Mouse (Mus musculus): ENCODE data around the gene Mnt.

Gene Mnt

GRCm38 (mm10) chr11:74847919-74848521 is 17.3 kb downstream of the Mnt start:
- peak; percentile 75 to 84 for DNase-seq

- DNase-seq: peak in 1 of 2 experiments; percentile 22
These were observed 20.4 kb downstream of the Mnt start for GRCm38 (mm10) chr11:74850998-74851661.

DNA sequence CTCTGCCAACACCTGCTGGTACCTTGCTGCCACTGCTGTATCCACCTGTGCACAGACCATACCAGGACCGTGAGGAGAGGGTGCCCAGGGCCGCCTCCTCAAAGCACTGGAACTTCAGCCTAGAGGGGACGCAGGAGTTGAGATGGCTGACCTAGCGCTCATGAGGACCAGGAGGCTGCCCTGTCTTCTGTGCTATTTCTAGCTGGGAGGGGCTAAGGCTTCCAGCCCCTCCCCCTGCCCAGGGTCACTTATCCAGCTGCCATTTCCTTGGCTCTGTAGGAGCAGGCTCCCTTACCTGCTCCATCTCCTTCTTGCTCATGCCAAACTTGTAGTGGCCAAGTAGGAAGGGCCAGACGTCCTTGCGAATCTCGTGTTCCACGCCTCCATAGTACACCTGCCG is 27.0 kb downstream of the Mnt start:
- no peak for DNase-seq

GRCm38 (mm10) chr11:74862129-74862528 is 31.4 kb downstream of the Mnt start:
- no peak for DNase-seq

- DNase-seq: peak; percentile 43 to 45
These were observed 32.8 kb downstream of the Mnt start for GRCm38 (mm10) chr11:74863471-74863870.

DNA sequence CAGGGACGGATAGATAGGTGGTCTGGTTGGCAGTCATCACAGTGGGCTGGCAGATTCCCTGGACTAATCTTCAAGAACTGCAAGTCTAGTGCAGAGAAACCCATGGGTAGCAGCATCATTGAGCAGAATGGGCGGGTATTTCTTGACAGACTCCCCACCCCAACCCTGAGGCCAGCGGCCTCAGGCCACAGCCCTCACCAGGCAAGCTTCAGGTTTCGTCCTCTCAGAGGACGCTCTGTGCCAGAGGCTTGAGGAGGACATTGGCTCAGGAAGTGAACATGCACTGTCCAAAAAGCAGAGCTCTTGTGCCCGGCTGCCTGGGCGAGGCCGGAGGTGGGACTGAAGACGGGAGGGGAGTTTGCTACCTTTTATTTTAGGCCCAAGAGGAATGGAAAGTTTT is 33.7 kb downstream of the Mnt start:
- DNase-seq: no peak

GRCm38 (mm10) chr11:74865252-74865651 is 34.5 kb downstream of the Mnt start:
- no peak for DNase-seq

- DNase-seq: peak; percentile 61 to 84
These were observed 35.9 kb downstream of the Mnt start for GRCm38 (mm10) chr11:74866640-74867039.

- peak in 1 of 2 experiments; percentile 25 for DNase-seq
These were observed 36.5 kb downstream of the Mnt start for GRCm38 (mm10) chr11:74867181-74867580.

DNA sequence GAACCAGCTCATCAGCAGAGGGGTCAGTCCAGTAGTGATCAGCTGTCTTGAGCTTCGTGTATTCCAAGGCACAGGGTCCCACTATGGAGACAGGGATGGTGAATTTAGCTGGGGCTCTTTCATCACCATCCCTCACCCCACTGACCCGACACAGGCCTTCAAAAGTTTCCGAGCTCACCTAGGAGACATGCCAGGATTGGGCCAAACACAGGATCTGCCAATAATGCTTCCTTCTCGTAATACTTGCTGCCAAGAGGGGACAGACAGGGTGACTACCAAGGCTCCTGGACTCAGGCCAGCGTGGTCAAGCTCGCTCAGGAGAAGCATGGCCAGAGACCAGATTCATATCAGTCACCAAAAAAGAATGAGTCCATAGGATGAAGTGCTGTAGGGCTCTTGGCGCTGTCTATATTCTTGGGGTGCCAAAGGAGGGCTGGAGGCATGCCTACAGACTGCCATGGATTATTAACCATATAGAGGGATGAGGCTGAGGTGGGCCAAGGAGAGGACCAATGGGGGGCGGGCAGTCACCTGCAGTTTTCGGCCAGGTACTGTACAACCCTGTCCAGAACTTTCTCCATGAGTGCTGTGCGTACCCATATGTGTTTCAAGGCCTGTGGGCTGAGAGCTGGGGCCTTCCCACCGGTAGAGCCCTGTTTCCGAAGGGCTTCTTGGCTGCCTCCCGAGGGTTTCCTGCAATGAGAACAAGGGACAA is 37.5 kb downstream of the Mnt start:
- DNase-seq: peak in 1 of 2 experiments; percentile 22

- DNase-seq: peak in 1 of 2 experiments; percentile 10
These were observed 38.9 kb downstream of the Mnt start for GRCm38 (mm10) chr11:74869603-74870002.

DNA sequence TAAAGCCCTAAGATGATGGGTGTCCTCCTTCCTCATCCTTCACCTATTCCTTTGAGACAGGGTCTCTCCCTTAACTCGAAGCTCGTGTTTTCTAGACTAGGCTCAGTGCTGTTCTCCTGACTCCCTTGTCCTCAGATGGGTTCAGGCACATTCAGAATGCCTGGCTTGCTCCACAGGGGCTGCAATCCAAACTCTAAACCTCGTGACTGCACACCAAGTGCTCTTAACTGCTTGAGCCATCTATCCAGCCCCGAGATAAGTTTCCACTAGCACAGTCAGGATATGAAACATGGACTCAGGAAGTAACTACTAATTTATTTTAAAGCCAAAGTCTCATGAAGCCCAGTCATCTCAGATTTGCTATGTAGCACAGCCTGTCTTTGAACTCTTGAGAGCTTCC is 39.8 kb downstream of the Mnt start:
- peak; percentile 27 to 39 for DNase-seq

DNA sequence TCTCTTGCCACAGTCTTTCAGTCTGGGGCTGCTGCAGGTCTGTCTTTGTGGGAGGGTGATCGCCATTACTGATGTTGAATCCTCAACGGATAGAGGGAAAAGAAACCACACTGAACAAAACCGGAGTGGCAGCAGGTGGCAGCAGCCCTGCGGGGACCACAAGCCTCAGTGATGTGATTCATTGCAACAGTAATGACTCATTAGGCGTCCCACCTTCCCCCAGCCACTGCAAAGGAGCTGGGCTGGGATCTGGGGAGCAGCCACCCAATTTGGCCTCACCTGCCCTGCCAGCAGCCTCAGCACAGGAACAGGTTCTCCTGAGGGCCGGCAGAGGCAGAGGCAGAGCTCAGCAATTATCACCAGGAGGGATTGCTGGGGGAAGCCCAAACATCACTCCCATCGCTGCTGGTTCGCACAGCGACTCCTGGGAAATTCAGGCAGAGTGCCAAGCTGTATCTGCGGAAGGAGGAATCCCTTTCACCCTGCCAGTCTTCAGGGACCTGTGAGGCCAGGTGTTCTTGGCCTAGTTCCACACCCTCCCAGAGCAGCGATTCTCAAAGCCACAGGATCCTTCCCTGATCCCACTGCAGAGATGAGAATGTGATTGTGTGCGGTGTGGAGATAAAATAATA is 40.4 kb downstream of the Mnt start:
- peak in 1 of 2 experiments; percentile 44 for DNase-seq

GRCm38 (mm10) chr11:74874630-74875029 is 43.9 kb downstream of the Mnt start:
- DNase-seq: peak in 1 of 2 experiments; percentile 13

DNA sequence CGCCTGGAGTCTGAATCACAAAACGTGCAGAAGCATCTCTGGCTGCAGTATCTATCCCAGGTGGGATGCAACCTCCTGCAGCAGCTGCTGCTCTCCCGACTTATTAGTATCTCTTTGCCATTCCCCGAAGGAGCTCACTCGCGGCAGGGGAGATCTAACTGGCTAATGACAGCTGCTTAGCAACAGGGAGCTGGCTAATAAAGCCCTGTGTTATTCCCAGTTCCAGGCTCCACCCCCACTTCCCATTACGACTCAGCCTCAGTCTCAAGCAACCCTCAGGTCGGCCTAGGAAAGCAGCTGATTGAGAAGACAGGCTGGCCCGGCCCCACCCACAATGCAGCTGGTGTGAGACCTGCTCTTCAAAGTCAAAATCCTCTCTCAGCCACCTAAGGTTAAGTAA is 46.1 kb downstream of the Mnt start:
- peak; percentile 44 to 50 for DNase-seq

GRCm38 (mm10) chr11:74880999-74881398 is 50.3 kb downstream of the Mnt start:
- no peak for DNase-seq

DNA sequence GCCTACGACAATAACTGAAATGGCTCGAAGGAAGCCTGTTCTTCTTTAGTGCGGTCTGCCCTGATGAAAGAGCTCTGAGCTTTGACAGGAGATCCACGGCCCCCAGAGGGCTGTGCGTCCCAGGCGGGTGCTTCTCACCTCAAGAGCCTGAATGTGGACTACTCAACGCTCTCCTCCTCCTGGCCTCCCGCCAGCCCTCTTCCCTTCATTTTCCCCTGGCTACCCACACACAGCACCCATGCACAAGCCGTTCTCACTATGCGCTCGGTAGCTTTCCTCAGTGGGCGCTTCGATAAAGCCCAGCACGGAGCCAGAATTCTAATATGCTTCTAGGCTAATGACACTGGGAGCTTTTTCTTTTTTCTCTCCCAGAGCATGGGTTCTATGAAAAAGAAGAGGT is 51.3 kb downstream of the Mnt start:
- no peak for DNase-seq

DNA sequence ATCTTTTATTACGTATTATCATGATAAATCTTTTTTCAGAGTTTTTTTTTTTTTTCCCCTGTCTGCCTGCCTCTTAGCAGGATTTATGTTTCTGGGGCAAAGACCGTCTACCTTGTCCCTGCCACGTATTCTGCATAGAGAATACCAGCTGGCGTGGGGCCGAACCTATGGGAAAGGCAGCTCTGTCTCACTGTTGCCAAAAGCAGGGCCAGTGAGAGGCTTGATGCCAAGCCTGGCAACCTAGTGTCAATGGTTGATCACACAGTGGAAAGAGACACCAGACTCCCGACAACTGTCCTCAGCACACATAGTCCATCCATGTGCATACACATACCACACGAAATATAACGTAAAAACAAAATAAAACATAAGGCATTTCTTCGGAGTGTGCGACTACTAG is 52.4 kb downstream of the Mnt start:
- DNase-seq: no peak

- no peak for DNase-seq
These were observed 63.9 kb downstream of the Mnt start for GRCm38 (mm10) chr11:74894619-74895018.

All from lung, postnatal 4 days (tissue).